20 mouse cellular contexts compared by ENCODE assay signal in the genomic region with DNA sequence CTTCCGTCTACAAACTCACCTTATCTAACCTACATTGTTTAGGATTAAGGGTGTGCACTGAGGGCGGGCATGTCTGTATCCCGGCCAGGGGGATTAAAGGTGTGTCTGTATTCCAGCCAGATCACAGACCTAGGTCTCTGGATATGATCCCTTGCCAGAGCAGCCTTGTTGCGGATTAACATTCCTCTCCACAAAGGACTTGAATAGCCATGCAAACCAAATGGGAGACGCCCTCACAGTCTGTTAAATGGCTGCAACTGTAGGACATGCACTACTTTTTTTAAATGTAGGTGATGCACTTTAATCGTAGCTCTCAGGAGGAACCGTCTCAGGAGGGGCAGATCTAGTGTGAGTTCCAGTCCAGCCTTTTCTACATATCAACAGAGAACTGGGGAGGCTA.
DNase-seq lines count a peak whose midpoint lies in the region; ATAC-seq and TF ChIP-seq lines count a peak whose summit lies in the region.
"Had no signal": no experiment of that assay in that cellular context is flagged by ENCODE, and none has a peak within 500 bp of the region (broad histone marks: within the 10 kb centered on the region; RNA-seq: fewer than 3 reads in every experiment).

No protein-coding gene starts in this region.

- TF ChIP-seq POLR2A in kidney, adult 2 months (IDR thresholded peaks at IDR 0.05; ENCODE audit: low read depth, low read length), result no peak

- H3K36me3 ChIP-seq in forebrain, embryonic 11.5 days (ENCODE audit: control insufficient read depth, insufficient read depth, low read length), result no peaks in the 10 kb centered on the region
- no peaks in the 10 kb centered on the region for H3K36me3 ChIP-seq in forebrain, postnatal 0 days (ENCODE audit: insufficient read depth)
- H3K36me3 ChIP-seq in kidney, embryonic 16.5 days (ENCODE audit: insufficient read depth, low read length), result no peaks in the 10 kb centered on the region
- no peaks in the 10 kb centered on the region for H3K36me3 ChIP-seq in kidney, adult 2 months (ENCODE audit: control insufficient read depth, insufficient read depth, low read length)
- no peaks in the 10 kb centered on the region for H3K36me3 ChIP-seq in stomach, embryonic 14.5 days (ENCODE audit: control insufficient read depth, insufficient read depth, low read length)
- H3K36me3 ChIP-seq in stomach, postnatal 0 days (ENCODE audit: control insufficient read depth, insufficient read depth, low read length), result no peaks in the 10 kb centered on the region
- H3K36me3 ChIP-seq: liver, embryonic 13.5 days; midbrain, embryonic 12.5 days; neural tube, embryonic 15.5 days had no signal

- no peak overlapping the region for H3K27ac ChIP-seq in forebrain, embryonic 11.5 days (ENCODE audit: low read depth, low read length)
- no peak overlapping the region for H3K27ac ChIP-seq in forebrain, postnatal 0 days (ENCODE audit: low read depth, low read length)
- H3K27ac ChIP-seq in kidney, embryonic 16.5 days (ENCODE audit: low read length), result 0 out of 2 replicates have a peak overlapping the region, but pooled peaks have one; percentile 17
- no peak overlapping the region for H3K27ac ChIP-seq in kidney, adult 2 months (ENCODE audit: insufficient read depth, low read depth, low read length)
- H3K27ac ChIP-seq in stomach, embryonic 14.5 days (ENCODE audit: low read length), result peak overlapping the region; percentile 55
- H3K27ac ChIP-seq in stomach, postnatal 0 days (replicated peaks), result no peak overlapping the region
- H3K27ac ChIP-seq: hindbrain, postnatal 0 days; left cerebral cortex, adult 2 months; liver, embryonic 13.5 days; midbrain, embryonic 12.5 days had no signal

- H3K4me3 ChIP-seq in forebrain, embryonic 11.5 days (ENCODE audit: low read depth, low read length), result no peak overlapping the region
- no peak overlapping the region for H3K4me3 ChIP-seq in forebrain, postnatal 0 days (ENCODE audit: low read depth, low read length)
- no peak overlapping the region for H3K4me3 ChIP-seq in kidney, embryonic 16.5 days (ENCODE audit: low read length)
- no peak overlapping the region for H3K4me3 ChIP-seq in kidney, adult 2 months (ENCODE audit: insufficient read depth, low read depth, low read length)
- H3K4me3 ChIP-seq in stomach, embryonic 14.5 days (ENCODE audit: low read depth, low read length), result no peak overlapping the region
- no peak overlapping the region for H3K4me3 ChIP-seq in stomach, postnatal 0 days (ENCODE audit: low read depth, low read length)
- H3K4me3 ChIP-seq: erythroblast, embryonic 14.5 days; left cerebral cortex, adult 2 months; liver, embryonic 13.5 days; midbrain, embryonic 12.5 days; myocyte; neural tube, embryonic 15.5 days had no signal

- TF ChIP-seq EP300 in stomach, postnatal 0 days (optimal IDR thresholded peaks at IDR 0.05), result no peak

- 24% methylated on average over 7 of the region's 7 CpGs for WGBS in forebrain, embryonic 11.5 days
- WGBS in forebrain, postnatal 0 days, result 32% methylated on average over 7 of the region's 7 CpGs
- 86% methylated on average over 7 of the region's 7 CpGs for WGBS in kidney, embryonic 16.5 days
- WGBS in kidney, adult 2 months, result 90% methylated on average over 7 of the region's 7 CpGs
- WGBS in stomach, embryonic 14.5 days, result 50% methylated on average over 7 of the region's 7 CpGs
- 43% methylated on average over 7 of the region's 7 CpGs for WGBS in stomach, postnatal 0 days

- DNase-seq in forebrain, embryonic 11.5 days (ENCODE audit: low spot score), result no peak
- DNase-seq in forebrain, postnatal 0 days, result no peak
- DNase-seq in kidney, adult 2 months, result no peak
- no peak for DNase-seq in stomach, postnatal 0 days (ENCODE audit: low spot score)
- no peak for DNase-seq in urinary bladder, postnatal 4 days (ENCODE audit: low spot score in 2 of 2)
- DNase-seq: cerebellum, adult 9-10 months; liver, embryonic 13.5 days; lung, postnatal 14 days; thymus, postnatal 4 days had no signal

- no peaks in the 10 kb centered on the region for H3K9me3 ChIP-seq in forebrain, embryonic 11.5 days (ENCODE audit: control insufficient read depth, low read length)
- H3K9me3 ChIP-seq in forebrain, postnatal 0 days (ENCODE audit: low read length), result no peaks in the 10 kb centered on the region
- H3K9me3 ChIP-seq in kidney, embryonic 16.5 days (ENCODE audit: low read length), result no peaks in the 10 kb centered on the region
- no peaks in the 10 kb centered on the region for H3K9me3 ChIP-seq in stomach, embryonic 14.5 days (ENCODE audit: control insufficient read depth, low read depth, low read length)
- H3K9me3 ChIP-seq in stomach, postnatal 0 days (ENCODE audit: control insufficient read depth, low read length), result no peaks in the 10 kb centered on the region
- H3K9me3 ChIP-seq: liver, embryonic 13.5 days; midbrain, embryonic 12.5 days; neural tube, embryonic 15.5 days had no signal

- no peak for TF ChIP-seq CTCF in forebrain, postnatal 0 days (IDR thresholded peaks at IDR 0.05; ENCODE audit: low read depth)
- TF ChIP-seq CTCF in kidney, adult 2 months (conservative IDR thresholded peaks at IDR 0.05; ENCODE audit: insufficient read depth, insufficient read length, low read depth, low read length), result no peak
- no peak for TF ChIP-seq CTCF in stomach, postnatal 0 days (IDR thresholded peaks at IDR 0.05; ENCODE audit: low read depth)

- ATAC-seq in forebrain, embryonic 11.5 days (replicated peaks; ENCODE audit: low FRiP score), result no peak
- ATAC-seq in forebrain, postnatal 0 days, result no peak
- no peak for ATAC-seq in kidney, embryonic 16.5 days (ENCODE audit: low FRiP score, low TSS enrichment)
- ATAC-seq in stomach, embryonic 14.5 days (ENCODE audit: insufficient number of reproducible peaks, insufficient read depth, low FRiP score, low read depth), result peak; percentile 16; the same call in 1 of the 2 replicates
- no peak for ATAC-seq in stomach, postnatal 0 days (ENCODE audit: low FRiP score, low TSS enrichment)
- no peak for ATAC-seq in megakaryocyte, adult 5-6 weeks (ENCODE audit: poor library complexity, severe bottlenecking)
- ATAC-seq: hindbrain, postnatal 0 days; Patski had no signal

- H3K4me2 ChIP-seq in forebrain, embryonic 11.5 days (ENCODE audit: low read depth, low read length, severe bottlenecking), result no peak overlapping the region
- no peak overlapping the region for H3K4me2 ChIP-seq in forebrain, postnatal 0 days (ENCODE audit: low read depth)
- H3K4me2 ChIP-seq in kidney, embryonic 16.5 days (replicated peaks; ENCODE audit: low read depth, low read length), result no peak overlapping the region
- H3K4me2 ChIP-seq in stomach, embryonic 14.5 days (replicated peaks; ENCODE audit: low read depth, low read length), result no peak overlapping the region
- no peak overlapping the region for H3K4me2 ChIP-seq in stomach, postnatal 0 days (replicated peaks; ENCODE audit: low read depth)
- H3K4me2 ChIP-seq: heart, embryonic 11.5 days; liver, embryonic 13.5 days; midbrain, embryonic 12.5 days; neural tube, embryonic 15.5 days had no signal

- H3K27me3 ChIP-seq in forebrain, embryonic 11.5 days (ENCODE audit: control insufficient read depth, insufficient read depth, low read length), result no peaks in the 10 kb centered on the region
- no peaks in the 10 kb centered on the region for H3K27me3 ChIP-seq in forebrain, postnatal 0 days (ENCODE audit: insufficient read depth, low read length)
- no peaks in the 10 kb centered on the region for H3K27me3 ChIP-seq in kidney, embryonic 16.5 days (ENCODE audit: insufficient read depth, low read length)
- H3K27me3 ChIP-seq in kidney, adult 2 months (replicated peaks; ENCODE audit: control insufficient read depth, insufficient read depth, low read length), result no peaks in the 10 kb centered on the region
- H3K27me3 ChIP-seq in stomach, embryonic 14.5 days (ENCODE audit: control insufficient read depth, insufficient read depth, low read length), result no peaks in the 10 kb centered on the region
- H3K27me3 ChIP-seq in stomach, postnatal 0 days (ENCODE audit: control insufficient read depth, insufficient read depth, low read length), result no peaks in the 10 kb centered on the region
- H3K27me3 ChIP-seq: liver, embryonic 13.5 days; neural tube, embryonic 15.5 days; Patski had no signal

- H3K9ac ChIP-seq in forebrain, embryonic 11.5 days (ENCODE audit: low read length), result peak overlapping the region; percentile 10; the same call in 1 of the 2 replicates
- no peak overlapping the region for H3K9ac ChIP-seq in forebrain, postnatal 0 days
- no peak overlapping the region for H3K9ac ChIP-seq in kidney, embryonic 16.5 days (replicated peaks; ENCODE audit: low read length)
- H3K9ac ChIP-seq in stomach, embryonic 14.5 days (replicated peaks; ENCODE audit: low read depth, low read length), result no peak overlapping the region
- no peak overlapping the region for H3K9ac ChIP-seq in stomach, postnatal 0 days (ENCODE audit: low read length)
- H3K9ac ChIP-seq: liver, embryonic 13.5 days; midbrain, embryonic 12.5 days; neural tube, embryonic 15.5 days had no signal

- peaks cover 6% of the 10 kb centered on the region; the same call in 1 of the 2 replicates for H3K4me1 ChIP-seq in forebrain, embryonic 11.5 days (replicated peaks; ENCODE audit: control insufficient read depth, insufficient read depth, low read length)
- peaks cover 7% of the 10 kb centered on the region; the same call in 1 of the 2 replicates for H3K4me1 ChIP-seq in forebrain, postnatal 0 days (ENCODE audit: insufficient read depth)
- H3K4me1 ChIP-seq in kidney, embryonic 16.5 days (ENCODE audit: insufficient read depth, low read length), result peaks cover 26% of the 10 kb centered on the region
- peaks cover 18% of the 10 kb centered on the region; the same call in 1 of the 2 replicates for H3K4me1 ChIP-seq in kidney, adult 2 months (ENCODE audit: control insufficient read depth, insufficient read depth, low read length)
- peaks cover 23% of the 10 kb centered on the region for H3K4me1 ChIP-seq in stomach, embryonic 14.5 days (ENCODE audit: control insufficient read depth, insufficient read depth, low read length)
- H3K4me1 ChIP-seq in stomach, postnatal 0 days (replicated peaks; ENCODE audit: control insufficient read depth, insufficient read depth), result peaks cover 10% of the 10 kb centered on the region; the same call in 1 of the 2 replicates

Comparison
In these comparisons a context has a peak if more than half of its experiments do, and no peak if none do; other contexts are left out.
1. H3K27ac ChIP-seq: peak in kidney, embryonic 16.5 days (single experiment) and stomach, embryonic 14.5 days (single experiment); none in forebrain, embryonic 11.5 days (single experiment), forebrain, postnatal 0 days (single experiment), kidney, adult 2 months (single experiment) and stomach, postnatal 0 days (single experiment).